Mouse (Mus musculus): ENCODE measurements around the gene Gm28551. TPM values are rescaled to one million over a fixed set of nuclear protein-coding genes. Genes with fewer than 3 reads are reported as not detected.

Gm28551 gene
- 0.42 and 0.61 TPM in 2 replicates for polyA plus RNA-seq (2012; rRNA removed)

GRCm38 (mm10) chr1:53352327-53353261 lies at the start of gene Gm28551, which contains the start of the genes Asdurf and Asnsd1:
Gene Gm28551 (minus strand): TSS chr1:53352667.
Gene Asdurf (minus strand): TSS chr1:53352619.
Gene Asnsd1 (minus strand): TSS chr1:53352752.

GRCm38 (mm10) chr1:53312989-53313967 lies 39.2 kb downstream of the Gm28551 start, which contains the start of gene Osgepl1:
Gene Osgepl1 (plus strand): TSS chr1:53313624.

GRCm38 (mm10) chr1:53296581-53297383 lies 55.7 kb downstream of the Gm28551 start, which contains the start of the genes Pms1, Ormdl1 and Gm28778:
Gene Pms1 (minus strand): TSS chr1:53297018.
Gene Ormdl1 (plus strand): TSS chr1:53297095.
Gene Gm28778 (plus strand): TSS chr1:53297111.

Other genes with a start within 250 kb of the Gm28551 start
- gene 1700019A02Rik, start 165.0 kb downstream of the Gm28551 start, polyA plus RNA-seq (2012; rRNA removed), result 0.20 and 0.29 TPM in 2 replicates
- gene Pms1, start 55.6 kb downstream of the Gm28551 start, polyA plus RNA-seq (2012; rRNA removed), result 12.9 and 14.2 TPM in 2 replicates
- gene Ormdl1, start 55.6 kb downstream of the Gm28551 start, polyA plus RNA-seq (2012; rRNA removed), result 28.9 and 47.4 TPM in 2 replicates
- gene Gm28778, start 55.6 kb downstream of the Gm28551 start, polyA plus RNA-seq (2012; rRNA removed), result 1.3 and 2.3 TPM in 2 replicates
- gene Osgepl1, start 39.0 kb downstream of the Gm28551 start, polyA plus RNA-seq (2012; rRNA removed), result 15.3 and 24.0 TPM in 2 replicates
- not detected in 2 replicates for gene Asdurf, start within 50 bp of the Gm28551 start, polyA plus RNA-seq (2012; rRNA removed)
- gene Asnsd1, start 85 bp upstream of the Gm28551 start, polyA plus RNA-seq (2012; rRNA removed), result 58.2 and 58.8 TPM in 2 replicates